10 mouse cellular contexts compared by ENCODE assay signal in genomic region chr10:18528475-18528874, GRCm38 (mm10). TPM values are rescaled to one million over a fixed set of nuclear protein-coding genes. Genes with fewer than 3 reads are reported as not detected.
DNase-seq lines count a peak whose midpoint lies in the region; TF ChIP-seq lines count a peak whose summit lies in the region.
"Had no signal": no experiment of that assay in that cellular context is flagged by ENCODE, and none has a peak within 500 bp of the region (broad histone marks: within the 10 kb centered on the region; RNA-seq: fewer than 3 reads in every experiment).

No protein-coding gene starts in this region.

- 51% methylated on average over 5 of the region's 5 CpGs for WGBS in lung, adult 2 months

- no peak for TF ChIP-seq POLR2A in lung, adult 2 months (IDR thresholded peaks at IDR 0.05; ENCODE audit: borderline replicate concordance, extremely low read depth, low read depth, low read length)

- no peak for TF ChIP-seq CTCF in lung, adult 2 months (IDR thresholded peaks at IDR 0.05; ENCODE audit: insufficient read depth, low read length)

- no peaks in the 10 kb centered on the region for H3K4me1 ChIP-seq in lung, adult 2 months (ENCODE audit: control insufficient read depth, insufficient read depth, low read length)
- H3K4me1 ChIP-seq: megakaryocyte, embryonic 14.5 days had no signal

- H3K4me3 ChIP-seq in lung, adult 2 months (replicated peaks; ENCODE audit: extremely low read depth, low read depth, low read length), result no peak overlapping the region
- H3K4me3 ChIP-seq: heart, embryonic 13.5 days; megakaryocyte, embryonic 14.5 days had no signal

- peak; percentile 64 for DNase-seq in heart, adult 11 months
- DNase-seq in heart, postnatal 36 days, result no peak
- peak; percentile 16 for DNase-seq in lung, adult 2 months
- DNase-seq in lung, adult 18-20 months, result no peak
- peak; percentile 22 for DNase-seq in adipocyte (ENCODE audit: low spot score)
- DNase-seq in induced T-regulatory cell, adult 2 months (ENCODE audit: low read depth), result peak; percentile 57
- no peak for DNase-seq in spleen, adult 18-20 months
- no peak for DNase-seq in adrenal gland, adult 18-20 months (ENCODE audit: low spot score in 2 of 2)

- intact Hi-C loops in heart, postnatal 36 days (cut with DNase I), result loop anchor here (1.0 to 5.0 kb wide), 4 partner anchors 75 to 474 kb away; partner anchors contain the start of genes Nhsl1 and Reps1

RNA-seq across cellular contexts. Expression of gene Hebp2, which starts 17.4 kb away (rescaled TPM):
- 1 to 10 TPM in 1 of 2 experiments, under 1 TPM in 1; 0.95 to 1.2 TPM for total RNA-seq in heart, postnatal 36 days (2021)
- 0.49 and 5.5 TPM in 2 replicates for polyA plus RNA-seq in lung, adult 2 months (2012; rRNA removed)
- 1 to 10 TPM; 4.7 to 6.6 TPM for total RNA-seq in adrenal gland, adult 18-20 months (2021)

Comparison
In these comparisons a context has a peak if more than half of its experiments do, and no peak if none do; other contexts are left out.
1. DNase-seq: peak in heart, adult 11 months (single experiment), lung, adult 2 months (single experiment), adipocyte (single experiment) and induced T-regulatory cell, adult 2 months (single experiment); none in heart, postnatal 36 days (0 of 2), lung, adult 18-20 months (0 of 2), spleen, adult 18-20 months (0 of 2) and adrenal gland, adult 18-20 months (0 of 2).